Mouse (Mus musculus): ENCODE results near the gene Raet1e. TPM values are rescaled to one million over a fixed set of nuclear protein-coding genes. Genes with fewer than 3 reads are reported as not detected.
"Not testable (repeated sequence)": the region's sequence is repeated elsewhere in the genome, so short reads cannot be mapped to it uniquely, and the experiment has no call there.

Gene Raet1e
- total RNA-seq, 2 experiments from 2014 or later: 1.7 TPM; not detected in 1

DNA sequence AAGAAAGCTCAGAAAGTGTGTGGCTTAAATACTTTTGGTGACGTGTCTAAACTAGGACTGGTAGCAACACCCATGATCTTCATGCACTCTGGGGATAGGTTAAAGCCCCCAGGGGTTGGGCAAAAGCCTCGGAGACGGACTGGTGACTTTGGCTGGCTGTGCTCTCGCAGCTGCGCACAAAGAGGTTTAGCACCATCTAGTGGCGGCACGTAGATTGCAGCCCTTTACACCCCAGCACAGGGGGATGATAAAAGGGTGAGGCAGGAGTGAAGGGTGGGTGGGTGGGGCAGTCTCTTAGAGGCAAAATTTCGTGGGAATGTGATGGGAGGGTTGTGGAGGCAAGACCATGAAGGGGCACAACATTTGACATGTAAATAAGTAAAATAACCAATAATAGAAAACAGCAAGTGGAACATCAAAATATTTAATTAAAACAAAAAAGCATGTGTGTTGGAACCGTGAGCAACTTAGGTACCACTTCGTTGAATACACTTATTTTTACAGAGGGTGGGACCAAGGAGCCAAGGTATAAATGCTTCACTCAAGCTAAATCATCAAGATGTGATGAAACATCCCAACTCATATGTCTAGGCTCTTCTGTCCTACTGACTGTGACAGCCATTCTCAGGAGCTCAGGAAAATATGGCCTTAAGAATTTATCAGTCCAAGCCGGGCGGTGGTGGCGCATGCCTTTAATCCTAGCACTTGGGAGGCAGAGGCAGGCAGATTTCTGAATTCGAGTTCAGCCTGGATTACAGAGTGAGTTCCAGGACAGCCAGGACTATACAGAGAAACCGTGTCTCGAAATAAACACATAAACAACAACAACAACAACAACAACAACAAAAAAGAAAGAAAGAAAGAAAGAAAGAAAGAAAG lies 5.6 kb downstream of the Raet1e start:
- DNase-seq (ENCODE audit: low spot score in 2 of 2): peak; percentile 72 to 80

DNA sequence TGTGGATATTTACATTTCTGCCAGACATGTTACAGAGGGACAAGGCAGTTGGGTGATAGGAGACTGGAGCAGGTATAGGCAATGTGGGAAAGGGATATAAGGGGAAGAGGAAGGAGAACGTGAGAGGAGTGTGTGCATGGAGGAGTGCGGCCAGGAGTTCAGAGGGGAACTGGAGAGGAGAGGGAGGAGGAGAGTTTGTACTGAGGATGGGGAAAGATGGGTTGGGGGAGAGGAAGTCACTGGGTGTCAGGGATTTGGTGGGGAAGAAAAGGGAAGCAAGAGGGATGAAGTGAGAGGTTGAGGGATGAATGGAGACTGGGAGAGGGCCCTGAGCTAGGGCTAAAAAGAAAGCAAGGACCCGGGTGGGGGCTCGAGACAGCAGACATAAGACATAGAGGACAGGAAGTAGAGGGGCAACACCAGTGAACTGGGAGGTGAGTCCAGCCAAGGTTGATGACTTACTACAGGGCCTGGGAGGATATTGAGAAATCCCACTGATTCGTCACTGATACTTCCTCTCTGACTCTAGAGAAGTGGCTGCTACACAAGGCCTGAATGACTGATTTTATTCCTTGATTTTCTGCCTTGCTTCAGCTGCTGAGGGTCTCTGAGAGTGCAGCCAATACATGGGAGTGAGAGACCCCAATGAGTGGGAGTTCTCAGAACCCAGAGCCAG lies 7.1 kb downstream of the Raet1e start:
- not testable (repeated sequence) for DNase-seq (ENCODE audit: low spot score in 2 of 2)

DNA sequence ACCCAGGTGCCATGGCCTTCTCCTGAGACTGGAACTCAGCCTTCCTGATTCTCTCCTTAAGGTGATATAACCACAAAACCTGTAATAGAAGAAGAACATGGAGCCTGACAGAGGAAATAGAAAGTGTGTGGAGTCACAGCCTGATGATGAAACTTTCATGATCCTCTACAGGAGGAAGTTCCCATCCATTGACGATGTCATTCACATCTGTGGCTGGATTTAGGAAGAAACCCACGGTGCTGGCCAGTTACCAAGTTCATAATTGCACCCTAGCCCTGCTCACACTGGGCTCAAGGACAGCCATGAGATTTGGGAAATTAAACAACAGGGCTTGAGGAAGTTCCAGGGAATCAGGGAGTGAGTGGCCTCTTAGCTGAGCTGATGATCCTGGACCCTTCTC lies 7.7 kb downstream of the Raet1e start:
- not testable (repeated sequence) for DNase-seq (ENCODE audit: low spot score in 2 of 2)

DNA sequence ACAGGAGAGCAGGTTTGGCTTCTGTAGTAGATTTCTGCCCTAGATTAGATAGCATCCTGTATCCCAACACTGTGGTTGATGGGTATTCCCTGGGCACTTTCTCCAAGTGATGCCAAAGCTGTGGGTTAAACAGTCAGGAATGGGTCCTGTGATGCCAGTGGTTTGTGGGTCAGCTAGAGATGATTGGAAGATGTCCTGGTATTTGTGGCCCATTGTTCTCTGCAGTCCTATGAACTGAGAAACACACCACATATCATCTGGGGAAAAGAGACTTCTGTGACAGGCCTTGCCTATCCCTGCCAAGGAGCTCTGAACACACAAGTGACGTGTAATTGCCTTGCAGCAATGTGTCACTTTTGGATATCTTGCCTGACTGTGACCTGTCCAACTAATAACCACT lies 8.7 kb downstream of the Raet1e start:
- not testable (repeated sequence) for DNase-seq (ENCODE audit: low spot score in 2 of 2)

DNA sequence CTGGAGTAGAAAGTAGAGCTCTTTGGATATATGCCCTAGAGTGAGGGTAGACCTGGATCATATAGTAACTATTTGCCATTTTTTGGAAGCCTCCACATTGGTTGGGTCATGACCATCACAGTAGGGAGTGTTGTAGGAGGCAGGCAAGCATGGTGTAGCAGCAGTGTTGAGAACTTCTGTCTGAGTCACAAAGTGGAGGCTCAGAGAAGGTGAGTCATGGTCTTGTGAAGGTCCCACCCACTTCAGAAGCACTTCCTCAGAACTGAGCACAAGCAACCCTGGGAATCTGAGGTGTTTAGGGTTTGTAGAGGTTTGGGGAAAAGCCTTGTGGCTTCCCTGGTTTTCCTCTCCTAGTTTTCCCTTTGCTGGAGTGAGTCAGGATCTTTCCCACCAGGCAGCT lies 10.7 kb downstream of the Raet1e start:
- not testable (repeated sequence) for DNase-seq (ENCODE audit: low spot score in 2 of 2)

DNA sequence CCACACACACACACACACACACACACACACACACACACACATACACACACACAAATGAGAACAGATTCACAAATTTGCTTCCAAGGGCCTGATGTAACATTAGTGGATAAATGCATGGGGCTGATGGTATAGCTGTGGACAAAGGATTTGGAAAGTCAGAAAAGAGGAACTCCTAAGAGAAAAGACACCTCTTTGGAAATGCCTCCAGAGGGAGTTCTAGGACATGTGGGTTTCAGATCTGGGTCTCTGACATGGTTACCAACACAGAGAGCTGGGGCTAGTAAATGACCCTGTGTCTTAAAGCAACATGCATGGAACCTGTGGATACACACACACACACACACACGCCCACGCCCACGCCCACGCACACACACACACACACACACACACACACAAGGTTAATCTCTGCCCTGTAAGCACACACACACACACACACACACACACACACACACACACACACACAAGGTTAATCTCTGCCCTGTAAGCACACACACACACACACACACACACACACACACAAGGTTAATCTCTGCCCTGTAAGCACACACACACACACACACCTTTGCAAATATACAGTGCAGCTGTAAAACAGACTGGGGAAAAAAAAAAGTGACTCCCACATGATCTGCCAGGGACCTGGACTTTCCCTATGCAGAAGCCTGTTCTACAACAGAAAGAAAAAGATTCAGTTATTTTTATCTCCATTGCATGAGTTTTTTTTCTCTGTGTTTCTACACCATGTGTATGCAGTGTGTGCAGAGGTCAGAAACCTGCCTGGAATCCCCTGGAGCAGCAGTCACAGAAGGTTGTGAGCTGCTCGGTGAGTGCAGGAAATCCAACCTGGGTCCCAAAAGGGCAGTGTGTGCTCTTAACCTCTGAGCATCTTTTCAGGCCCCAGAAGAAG lies 14.3 kb downstream of the Raet1e start:
- not testable (repeated sequence) for DNase-seq (ENCODE audit: low spot score in 2 of 2)

DNA sequence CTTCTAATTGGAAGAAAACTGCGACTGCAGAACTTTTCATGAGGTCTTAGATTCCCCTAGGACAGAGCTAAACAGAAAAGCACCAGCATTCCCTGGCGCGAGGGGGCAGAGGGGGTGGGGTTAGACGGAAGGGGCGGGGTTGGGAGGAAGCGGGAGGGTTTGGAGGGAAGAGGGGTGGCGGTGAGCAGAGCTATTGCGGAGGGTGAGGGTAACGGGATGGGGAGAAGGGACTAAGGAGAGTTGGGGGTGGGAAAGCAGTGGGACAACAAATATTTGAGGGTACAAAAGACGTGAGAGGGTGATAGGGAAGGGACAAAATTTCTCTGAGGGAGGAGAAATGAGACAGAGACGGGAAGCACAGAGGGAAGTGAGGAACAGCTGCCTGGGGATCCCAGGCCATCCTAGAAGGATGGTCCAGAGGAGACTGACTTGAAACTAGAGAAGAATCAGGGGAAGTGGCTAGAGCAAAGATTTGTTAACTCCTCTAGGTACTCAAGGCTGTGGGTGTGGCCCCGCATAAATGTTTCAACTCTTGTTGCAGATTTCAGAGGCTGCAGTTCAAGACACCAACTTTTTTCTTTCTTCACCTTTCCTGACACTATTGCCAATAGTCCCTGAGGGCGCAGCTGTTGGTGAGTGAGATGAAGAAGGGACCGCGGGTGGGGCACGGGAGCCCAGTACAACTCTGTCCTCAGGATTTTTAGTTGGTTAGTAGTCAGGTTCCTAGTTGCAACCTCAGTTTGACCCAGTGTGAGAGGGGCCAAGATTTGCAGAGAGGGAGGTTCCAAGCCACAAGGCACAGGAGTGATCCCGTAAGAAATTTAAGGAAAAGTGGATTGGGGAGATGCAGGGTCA lies 15.2 kb downstream of the Raet1e start:
- not testable (repeated sequence) for DNase-seq (ENCODE audit: low spot score in 2 of 2)

DNA sequence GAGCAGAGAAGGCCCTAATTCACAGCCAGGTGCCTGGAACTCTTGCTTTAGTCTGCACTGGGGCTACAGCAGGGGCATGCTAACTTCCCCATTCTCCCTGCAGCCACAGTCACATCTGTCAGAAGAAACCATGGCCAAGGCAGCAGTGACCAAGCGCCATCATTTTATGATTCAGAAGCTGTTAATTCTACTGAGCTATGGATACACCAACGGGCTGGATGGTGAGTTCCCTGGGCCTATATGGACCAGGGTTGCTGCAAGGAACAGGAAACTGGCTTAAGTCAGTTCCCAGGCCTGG lies 15.8 kb downstream of the Raet1e start:
- not testable (repeated sequence) for DNase-seq (ENCODE audit: low spot score in 2 of 2)

DNA sequence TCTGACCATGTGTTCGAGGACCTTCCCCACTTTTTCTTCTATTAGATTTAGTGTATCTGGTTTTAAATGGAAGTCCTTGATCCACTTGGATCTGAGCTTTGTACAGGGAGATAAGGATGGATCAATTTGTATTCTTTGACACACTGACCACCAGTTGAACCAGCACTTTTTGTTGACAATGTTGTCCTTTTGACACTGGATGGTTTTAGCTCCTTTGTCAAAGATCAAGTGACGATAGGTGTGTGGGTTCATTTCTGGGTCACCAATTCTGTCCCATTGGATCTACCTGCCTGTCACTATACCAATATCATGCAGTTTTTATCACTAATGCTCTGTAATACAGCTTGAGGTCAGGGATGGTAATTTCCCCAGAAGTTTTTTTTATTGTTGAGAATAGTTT lies 18.1 kb downstream of the Raet1e start:
- not testable (repeated sequence) for DNase-seq (ENCODE audit: low spot score in 2 of 2)

DNA sequence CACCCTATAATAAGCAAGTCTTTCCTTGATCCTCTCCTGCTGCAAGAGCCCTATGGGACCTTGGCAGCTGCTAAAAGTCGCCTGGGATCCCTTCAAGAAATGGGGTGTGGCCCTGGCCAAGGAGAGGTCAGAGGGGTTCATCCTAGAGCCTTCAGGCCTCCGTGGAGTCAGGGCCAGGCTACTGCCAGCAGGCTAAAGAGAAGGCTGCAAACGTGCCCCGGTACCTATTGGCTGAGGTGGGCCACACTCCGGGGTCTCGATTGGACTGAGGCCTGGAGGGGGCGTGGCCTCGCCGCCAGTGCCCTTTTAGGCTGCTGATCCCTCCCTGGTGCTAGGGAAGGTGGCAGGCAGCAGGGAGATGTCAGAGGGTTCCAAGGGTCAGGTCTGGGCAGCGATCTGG lies 32.7 kb downstream of the Raet1e start:
- DNase-seq (ENCODE audit: low spot score in 2 of 2): not testable (repeated sequence)

DNA sequence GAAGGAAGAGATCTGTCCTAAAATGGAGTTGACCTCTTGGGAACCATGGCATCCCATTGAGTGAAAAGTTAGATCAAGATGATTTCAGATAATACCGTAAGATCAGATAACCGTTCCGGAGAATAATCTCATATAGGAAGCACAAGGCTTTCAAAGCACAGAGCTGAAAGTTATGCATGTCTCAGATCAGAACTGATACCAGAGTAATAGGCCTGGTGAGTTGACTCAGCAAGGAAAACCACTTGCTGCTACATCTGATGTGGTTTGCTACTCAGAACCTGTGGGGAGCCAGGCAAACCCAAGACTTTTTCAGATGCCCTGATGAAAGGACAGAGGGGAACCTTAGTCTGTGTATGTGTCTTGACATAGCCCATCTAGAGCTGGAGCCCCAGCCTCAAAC lies 43.0 kb downstream of the Raet1e start:
- DNase-seq (ENCODE audit: low spot score in 2 of 2): not testable (repeated sequence)

DNA sequence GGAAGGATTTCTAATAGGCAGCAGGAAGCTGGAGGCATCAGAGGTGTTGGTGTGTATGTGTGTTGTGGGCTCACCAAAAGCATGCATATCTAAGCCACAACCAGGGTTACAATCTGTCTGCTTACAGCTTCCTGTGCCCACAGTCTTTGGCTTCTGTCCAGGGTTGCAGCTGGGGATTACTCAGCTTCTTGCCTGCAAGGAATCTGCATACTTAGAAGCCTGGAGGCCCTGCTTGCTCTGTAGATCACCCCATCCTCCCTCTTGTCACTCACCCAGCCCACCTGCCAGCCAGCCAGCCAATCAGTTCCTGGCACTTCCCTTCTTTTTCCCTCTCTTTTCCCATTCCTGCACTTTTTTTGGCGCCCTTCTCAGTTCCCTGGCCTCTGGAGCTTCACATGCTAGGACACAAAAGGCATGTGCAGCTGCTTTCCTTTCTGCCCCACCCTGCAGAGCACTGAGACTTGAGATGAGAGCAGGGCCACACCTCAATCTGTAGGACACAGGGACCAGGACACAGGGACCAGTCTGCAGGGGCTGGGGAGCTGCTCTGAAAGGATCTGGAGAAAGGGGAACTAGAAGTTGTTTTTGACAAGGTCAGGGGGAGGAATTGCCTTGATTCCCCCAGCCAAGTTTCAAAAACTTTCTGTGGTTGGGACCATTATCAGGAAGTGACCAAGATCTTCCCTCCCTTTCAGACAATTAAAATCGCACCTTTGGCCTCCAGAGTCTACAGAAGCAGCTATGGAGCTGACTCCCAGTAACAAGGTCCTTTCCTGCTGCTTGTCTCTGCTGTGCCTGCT lies 44.6 kb downstream of the Raet1e start:
- DNase-seq (ENCODE audit: low spot score in 2 of 2): not testable (repeated sequence)

DNA sequence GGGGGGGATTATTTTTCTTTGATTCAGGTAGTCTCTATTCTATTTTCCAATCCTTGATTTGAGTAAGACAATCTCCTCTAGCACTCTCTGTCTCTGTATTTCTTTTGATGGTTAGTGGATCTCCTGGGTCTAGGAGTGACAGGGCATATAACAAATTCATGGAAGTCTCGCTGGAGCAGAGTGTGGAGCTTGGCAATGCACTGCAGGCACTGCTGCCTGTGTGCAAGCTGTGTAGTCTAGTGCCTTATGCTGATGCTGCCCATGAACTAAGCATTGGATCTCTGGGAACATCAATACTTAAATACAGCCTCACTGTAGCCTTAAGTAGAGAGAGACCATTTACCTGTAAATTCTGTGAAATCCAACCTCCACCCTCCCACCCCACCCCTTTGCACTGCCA lies 48.1 kb downstream of the Raet1e start:
- DNase-seq (ENCODE audit: low spot score in 2 of 2): not testable (repeated sequence)

DNA sequence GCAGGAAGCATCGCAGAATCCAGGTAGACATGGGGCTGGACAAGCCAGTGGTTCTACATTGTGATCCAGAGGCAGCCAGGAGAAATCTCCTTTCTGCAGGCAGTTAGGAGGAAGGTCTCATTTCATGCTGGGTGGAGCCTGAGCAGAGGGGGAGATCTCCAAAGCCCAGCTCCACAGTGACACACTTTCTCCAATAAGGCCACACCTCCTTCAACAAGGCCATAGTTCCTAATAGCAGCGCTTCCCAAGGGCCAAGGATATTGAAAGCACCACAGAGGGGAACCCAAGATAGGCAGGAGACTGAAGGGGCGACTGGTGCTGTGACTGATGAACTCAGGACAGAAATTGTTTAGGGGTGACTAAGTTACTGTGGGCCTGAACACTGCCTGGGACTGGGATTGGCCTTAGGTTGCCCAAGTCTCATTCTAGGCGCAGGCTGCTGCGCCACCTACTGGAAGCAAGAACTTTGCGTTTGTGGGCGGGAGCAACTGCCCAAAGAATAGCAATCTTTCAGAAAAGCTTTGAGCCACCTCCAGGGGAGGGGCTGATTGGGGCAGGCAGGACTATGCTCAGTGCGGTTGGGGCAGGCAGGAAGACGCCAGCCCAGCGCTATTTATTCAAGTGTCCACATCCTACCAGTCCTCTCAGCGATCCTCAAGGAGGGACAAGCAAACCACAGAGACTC lies 53.8 kb downstream of the Raet1e start:
- DNase-seq (ENCODE audit: low spot score in 2 of 2): peak; percentile 40 to 49

DNA sequence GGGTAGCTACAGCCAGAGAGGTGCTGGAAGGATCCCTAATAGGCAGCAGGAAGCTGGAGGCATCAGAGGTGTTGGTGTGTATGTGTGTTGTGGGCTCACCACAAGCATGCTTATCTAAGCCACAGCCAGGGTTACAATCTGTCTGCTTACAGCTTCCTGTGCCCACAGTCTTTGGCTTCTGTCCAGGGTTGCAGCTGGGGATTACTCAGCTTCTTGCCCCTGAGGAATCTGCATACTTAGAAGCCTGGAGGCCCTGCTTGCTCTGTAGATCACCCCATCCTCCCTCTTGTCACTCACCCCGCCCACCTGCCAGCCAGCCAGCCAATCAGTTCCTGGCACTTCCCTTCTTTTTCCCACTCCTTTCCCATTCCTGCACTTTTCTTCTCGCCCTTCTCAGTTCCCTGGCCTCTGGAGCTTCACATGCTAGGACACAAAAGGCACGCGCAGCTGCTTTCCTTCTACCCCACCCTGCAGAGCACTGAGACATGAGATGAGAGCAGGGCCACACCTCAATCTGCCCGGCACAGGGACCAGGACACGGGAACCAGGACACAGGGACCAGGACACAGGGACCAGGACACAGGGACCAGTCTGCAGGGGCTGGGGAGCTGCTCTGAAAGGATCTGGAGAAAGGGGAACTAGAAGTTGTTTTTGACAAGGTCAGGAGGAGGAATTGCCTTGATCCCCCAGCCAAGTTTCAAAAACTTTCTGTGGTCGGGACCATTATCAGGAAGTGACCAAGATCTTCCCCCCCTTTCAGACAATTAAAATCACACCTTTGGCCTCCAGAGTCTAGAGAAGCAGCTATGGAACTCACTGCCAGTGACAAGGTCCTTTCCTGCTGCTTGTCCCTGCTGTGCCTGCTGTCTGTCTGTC lies 65.3 kb downstream of the Raet1e start:
- DNase-seq (ENCODE audit: low spot score in 2 of 2): peak in 1 of 2 experiments; percentile 6

DNA sequence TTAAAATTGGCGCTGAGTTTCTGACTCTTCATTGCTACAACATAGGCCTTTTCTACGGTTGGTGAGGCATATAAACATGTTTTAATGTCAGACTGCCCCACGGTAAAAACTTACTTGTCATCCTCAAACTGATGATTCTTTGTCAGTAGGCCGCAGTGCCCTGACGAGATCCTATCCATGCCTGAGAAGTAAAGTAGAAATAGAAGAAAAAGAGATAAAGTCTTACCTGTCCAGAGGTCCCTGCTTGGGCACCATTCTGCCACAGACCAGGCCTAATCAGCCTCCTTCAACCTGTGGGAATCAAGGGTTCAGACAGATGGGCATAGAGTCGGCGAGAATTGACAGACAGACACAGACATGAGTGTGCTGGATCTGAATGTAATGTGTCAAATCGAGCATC lies 106.7 kb downstream of the Raet1e start:
- DNase-seq (ENCODE audit: low spot score in 2 of 2): no peak

DNA sequence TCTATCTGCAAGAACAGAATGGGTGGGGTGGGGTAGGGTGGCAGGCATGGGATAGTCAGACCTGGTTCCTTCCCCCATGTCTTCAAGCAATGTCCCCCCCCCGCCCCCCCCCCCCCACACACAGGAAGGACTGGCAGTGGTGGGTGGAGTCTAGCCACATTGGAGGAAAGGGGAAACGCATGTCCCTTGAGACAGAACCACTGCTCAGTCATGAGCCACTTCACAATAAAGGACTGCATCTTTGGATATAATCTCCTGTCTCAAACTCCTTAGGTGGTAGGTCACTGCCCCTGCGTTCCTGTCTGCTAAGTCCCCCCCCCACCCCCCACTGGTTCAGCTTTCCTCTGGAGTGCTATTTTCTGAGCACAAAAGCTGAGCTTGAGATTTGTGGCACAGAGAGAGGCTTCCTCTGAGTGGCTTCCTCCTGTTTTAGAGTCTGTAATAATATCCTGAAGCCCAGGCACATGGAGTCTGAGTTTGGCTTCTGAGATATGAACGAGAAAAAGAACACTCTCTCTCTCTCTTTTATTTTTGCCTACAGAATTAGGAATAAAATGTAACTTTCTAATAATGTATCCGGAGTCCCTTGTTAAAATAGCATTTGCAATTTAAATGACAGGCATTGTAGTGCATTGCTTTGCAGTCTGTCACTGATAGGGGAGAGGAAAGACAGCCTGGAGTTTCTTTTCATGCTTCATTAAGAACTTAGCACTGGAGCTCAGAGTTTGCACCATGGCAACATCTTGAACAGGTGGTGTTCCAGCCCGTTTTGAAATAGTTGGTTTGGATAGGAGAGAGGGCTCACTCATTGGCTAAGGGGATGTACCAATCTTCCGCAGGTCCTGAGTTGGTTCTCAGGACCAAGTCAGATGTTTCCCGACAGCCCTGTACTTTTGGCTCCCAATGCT lies 112.8 kb downstream of the Raet1e start:
- DNase-seq (ENCODE audit: low spot score in 2 of 2): not testable (repeated sequence)

Measured in adrenal gland, adult 18-20 months (tissue).